ENCODE assay signal across 13 mouse cellular contexts in genomic region chr3:153806773-153807443, GRCm38 (mm10). TPM values are rescaled to one million over a fixed set of nuclear protein-coding genes. Genes with fewer than 3 reads are reported as not detected.
DNase-seq lines count a peak whose midpoint lies in the region; ATAC-seq and TF ChIP-seq lines count a peak whose summit lies in the region.
"Had no signal": no experiment of that assay in that cellular context is flagged by ENCODE, and none has a peak within 500 bp of the region (broad histone marks: within the 10 kb centered on the region; RNA-seq: fewer than 3 reads in every experiment).

No protein-coding gene starts in this region.

- 84% methylated on average over 9 of the region's 9 CpGs for WGBS in lung, embryonic 14.5 days
- 93% methylated on average over 9 of the region's 9 CpGs for WGBS in forebrain, embryonic 15.5 days
- WGBS in liver, embryonic 12.5 days (ENCODE audit: insufficient replicate concordance) = 79% methylated on average over 9 of the region's 9 CpGs
- WGBS in neural tube, embryonic 13.5 days = 87% methylated on average over 9 of the region's 9 CpGs

- no peak overlapping the region for H3K27ac ChIP-seq in lung, embryonic 14.5 days (ENCODE audit: low read depth)
- no peak overlapping the region for H3K27ac ChIP-seq in forebrain, embryonic 15.5 days (replicated peaks)
- peak overlapping the region; percentile 88 for H3K27ac ChIP-seq in liver, embryonic 12.5 days
- H3K27ac ChIP-seq in neural tube, embryonic 13.5 days (replicated peaks) = no peak overlapping the region
- H3K27ac ChIP-seq: limb, embryonic 15.5 days had no signal

- 0 out of 2 replicates have a peak, but pooled peaks cover 6% of the 10 kb centered on the region for H3K4me1 ChIP-seq in lung, embryonic 14.5 days (ENCODE audit: insufficient read depth)
- peaks cover 10% of the 10 kb centered on the region for H3K4me1 ChIP-seq in forebrain, embryonic 15.5 days
- peaks cover 76% of the 10 kb centered on the region for H3K4me1 ChIP-seq in liver, embryonic 12.5 days
- H3K4me1 ChIP-seq in neural tube, embryonic 13.5 days (replicated peaks) = peaks cover 5% of the 10 kb centered on the region

- H3K9me3 ChIP-seq in lung, embryonic 14.5 days (ENCODE audit: low read depth, low read length) = no peaks in the 10 kb centered on the region
- H3K9me3 ChIP-seq in forebrain, embryonic 15.5 days = no peaks in the 10 kb centered on the region
- no peaks in the 10 kb centered on the region for H3K9me3 ChIP-seq in liver, embryonic 12.5 days (replicated peaks)
- no peaks in the 10 kb centered on the region for H3K9me3 ChIP-seq in neural tube, embryonic 13.5 days
- H3K9me3 ChIP-seq: embryonic facial prominence, embryonic 12.5 days; limb, embryonic 15.5 days had no signal

- H3K27me3 ChIP-seq in lung, embryonic 14.5 days (ENCODE audit: insufficient read depth, low read length) = no peaks in the 10 kb centered on the region
- H3K27me3 ChIP-seq in forebrain, embryonic 15.5 days = no peaks in the 10 kb centered on the region
- H3K27me3 ChIP-seq in liver, embryonic 12.5 days (replicated peaks) = no peaks in the 10 kb centered on the region
- no peaks in the 10 kb centered on the region for H3K27me3 ChIP-seq in neural tube, embryonic 13.5 days
- H3K27me3 ChIP-seq: embryonic facial prominence, embryonic 12.5 days; limb, embryonic 15.5 days had no signal

- no peaks in the 10 kb centered on the region for H3K36me3 ChIP-seq in lung, embryonic 14.5 days (ENCODE audit: insufficient read depth)
- H3K36me3 ChIP-seq in forebrain, embryonic 15.5 days = no peaks in the 10 kb centered on the region
- no peaks in the 10 kb centered on the region for H3K36me3 ChIP-seq in liver, embryonic 12.5 days
- no peaks in the 10 kb centered on the region for H3K36me3 ChIP-seq in neural tube, embryonic 13.5 days
- H3K36me3 ChIP-seq: embryonic facial prominence, embryonic 12.5 days; limb, embryonic 15.5 days had no signal

- no peak for DNase-seq in lung, embryonic 14.5 days
- no peak for DNase-seq in lung, postnatal 10 days
- no peak for DNase-seq in testis, postnatal 14 days (ENCODE audit: low spot score)
- no peak for DNase-seq in right cerebral cortex, postnatal 14 days

- no peak overlapping the region for H3K4me2 ChIP-seq in lung, embryonic 14.5 days
- no peak overlapping the region for H3K4me2 ChIP-seq in forebrain, embryonic 15.5 days (replicated peaks)
- no peak overlapping the region; the same call in 1 of the 2 replicates for H3K4me2 ChIP-seq in liver, embryonic 12.5 days
- H3K4me2 ChIP-seq in neural tube, embryonic 13.5 days = no peak overlapping the region
- H3K4me2 ChIP-seq: limb, embryonic 15.5 days had no signal

- no peak for TF ChIP-seq CTCF in lung, embryonic 14.5 days (IDR thresholded peaks at IDR 0.05; ENCODE audit: low read depth)

- no peak overlapping the region for H3K9ac ChIP-seq in lung, embryonic 14.5 days
- H3K9ac ChIP-seq in forebrain, embryonic 15.5 days (replicated peaks) = no peak overlapping the region
- peak overlapping the region; percentile 47 for H3K9ac ChIP-seq in liver, embryonic 12.5 days
- no peak overlapping the region for H3K9ac ChIP-seq in neural tube, embryonic 13.5 days
- H3K9ac ChIP-seq: embryonic facial prominence, embryonic 12.5 days; limb, embryonic 15.5 days had no signal

- ATAC-seq in lung, embryonic 14.5 days (ENCODE audit: insufficient read depth) = peak; percentile 27; the same call in 1 of the 2 replicates
- ATAC-seq in forebrain, embryonic 15.5 days (replicated peaks) = peak; percentile 17; the same call in 1 of the 2 replicates
- peak; percentile 20 for ATAC-seq in liver, embryonic 12.5 days
- ATAC-seq in neural tube, embryonic 13.5 days (ENCODE audit: low read depth) = peak; percentile 41; the same call in 1 of the 2 replicates
- no peak for ATAC-seq in granulocyte monocyte progenitor cell, adult 5-6 weeks (replicated peaks; ENCODE audit: poor library complexity, severe bottlenecking)

- no peak overlapping the region for H3K4me3 ChIP-seq in lung, embryonic 14.5 days (ENCODE audit: low read depth, low read length)
- no peak overlapping the region for H3K4me3 ChIP-seq in forebrain, embryonic 15.5 days
- no peak overlapping the region for H3K4me3 ChIP-seq in liver, embryonic 12.5 days
- H3K4me3 ChIP-seq in neural tube, embryonic 13.5 days = no peak overlapping the region
- H3K4me3 ChIP-seq: embryonic facial prominence, embryonic 12.5 days; limb, embryonic 15.5 days had no signal

RNA-seq across cellular contexts. Expression of gene Asb17, which starts 37.1 kb away (rescaled TPM):
- 0.09 TPM in 1 of 2 replicates, not detected in the other for polyA plus RNA-seq in lung, embryonic 14.5 days (2014; fragmentation: Nextera tagmentation; extraction: Ambion mirVana)
- polyA plus RNA-seq in forebrain, embryonic 15.5 days (2015; fragmentation: Nextera tagmentation; extraction: Ambion mirVana) = 0.10 TPM in 1 of 2 replicates, not detected in the other
- polyA plus RNA-seq in liver, embryonic 12.5 days (2016; fragmentation: Nextera tagmentation; extraction: Ambion mirVana) = 5.3 and 6.4 TPM in 2 replicates
- polyA plus RNA-seq in neural tube, embryonic 13.5 days (2015; fragmentation: Nextera tagmentation; extraction: Ambion mirVana) = 0.20 TPM in 1 of 2 replicates, not detected in the other
- not detected in 2 replicates for total RNA-seq in granulocyte monocyte progenitor cell, adult 5-6 weeks (2014; fragmentation: Nextera tagmentation)
- total RNA-seq in granulocyte monocyte progenitor cell, adult 5-6 weeks (2017) = not detected in 2 replicates
- total RNA-seq: heart, postnatal 36 days; layer of hippocampus, adult 18-20 months had no signal
- polyA plus RNA-seq: small intestine, adult 2 months had no signal
